Mouse (Mus musculus) testis, adult 2 months (tissue): Measurements from ENCODE around the gene S1pr5. TPM values are rescaled to one million over a fixed set of nuclear protein-coding genes. Genes with fewer than 3 reads are reported as not detected.
"Not testable (repeated sequence)": the region's sequence is repeated elsewhere in the genome, so short reads cannot be mapped to it uniquely, and the experiment has no call there.

Experiments used
- H3K27ac ChIP-seq: fragments of 200-500 bp; 2 replicates; pipeline ENCODE4 v1.5.1; 2012; ENCODE audit warnings: low read depth, low read length; ENCODE audit not compliant: control insufficient read depth, insufficient read depth
- H3K27me3 ChIP-seq: fragments of 200-500 bp; 2 replicates; pipeline ENCODE4 v1.6.1; 2012; ENCODE audit warnings: mild to moderate bottlenecking, low read length, moderate library complexity; ENCODE audit not compliant: control insufficient read depth, insufficient read depth
- H3K36me3 ChIP-seq: fragments of 200-500 bp; 2 replicates; pipeline ENCODE4 v1.6.1; 2012; ENCODE audit warnings: mild to moderate bottlenecking, low read length; ENCODE audit not compliant: control insufficient read depth, insufficient read depth
- H3K4me1 ChIP-seq: fragments of 200-500 bp; 2 replicates; pipeline ENCODE4 v1.6.1; 2012; ENCODE audit warnings: low read length; ENCODE audit not compliant: control insufficient read depth, insufficient read depth
- H3K4me3 ChIP-seq: fragments of 200-500 bp; 2 replicates; pipeline ENCODE4 v1.5.1; 2012; ENCODE audit warnings: low read depth, mild to moderate bottlenecking, low read length, moderate library complexity, mixed read lengths; ENCODE audit not compliant: control insufficient read depth
- CTCF ChIP-seq: fragments of 200-500 bp; IDR thresholded peaks from 2 replicates; pipeline ENCODE4 v1.5.1; 2012; ENCODE audit warnings: low read depth, mild to moderate bottlenecking, inconsistent platforms, low read length, moderate library complexity; ENCODE audit not compliant: control insufficient read depth, insufficient read depth, insufficient replicate concordance
- POLR2A ChIP-seq: fragments of 200-500 bp; IDR thresholded peaks from 2 replicates; pipeline ENCODE4 v1.6.1; 2012; ENCODE audit warnings: low read depth, mild to moderate bottlenecking, inconsistent platforms, low read length, moderate library complexity; ENCODE audit not compliant: control insufficient read depth
- polyA plus RNA-seq: library from polyadenylated mRNA; depleted of rRNA; stranded (reverse); fragments of >200 nt; gene quantifications from 2 replicates; pipeline ENCODE4 v1.2.3, GENCODE M21; 2012

The S1pr5 gene
- polyA plus RNA-seq, 1 experiment = not detected

- H3K27me3 ChIP-seq = no peaks in the 10 kb centered on the region
- H3K4me1 ChIP-seq = peaks cover 12% of the 10 kb centered on the region
- TF ChIP-seq POLR2A (no peak), CTCF (no peak)
- H3K27ac ChIP-seq = peak overlapping the region; percentile 47; the same call in 1 of the 2 replicates
- no peaks in the 10 kb centered on the region; the same call in 1 of the 2 replicates for H3K36me3 ChIP-seq
- peak overlapping the region; percentile 94 for H3K4me3 ChIP-seq
Observed at GRCm38 (mm10) chr9:21265611-21266010, 17.4 kb upstream of the S1pr5 start.

GRCm38 (mm10) chr9:21265000-21265561 is 16.8 kb upstream of the S1pr5 start, which contains the start of gene Atg4d:
Gene Atg4d (plus strand): TSS chr9:21265293.
- TF ChIP-seq POLR2A (peak; percentile 86), CTCF (no peak)

DNA sequence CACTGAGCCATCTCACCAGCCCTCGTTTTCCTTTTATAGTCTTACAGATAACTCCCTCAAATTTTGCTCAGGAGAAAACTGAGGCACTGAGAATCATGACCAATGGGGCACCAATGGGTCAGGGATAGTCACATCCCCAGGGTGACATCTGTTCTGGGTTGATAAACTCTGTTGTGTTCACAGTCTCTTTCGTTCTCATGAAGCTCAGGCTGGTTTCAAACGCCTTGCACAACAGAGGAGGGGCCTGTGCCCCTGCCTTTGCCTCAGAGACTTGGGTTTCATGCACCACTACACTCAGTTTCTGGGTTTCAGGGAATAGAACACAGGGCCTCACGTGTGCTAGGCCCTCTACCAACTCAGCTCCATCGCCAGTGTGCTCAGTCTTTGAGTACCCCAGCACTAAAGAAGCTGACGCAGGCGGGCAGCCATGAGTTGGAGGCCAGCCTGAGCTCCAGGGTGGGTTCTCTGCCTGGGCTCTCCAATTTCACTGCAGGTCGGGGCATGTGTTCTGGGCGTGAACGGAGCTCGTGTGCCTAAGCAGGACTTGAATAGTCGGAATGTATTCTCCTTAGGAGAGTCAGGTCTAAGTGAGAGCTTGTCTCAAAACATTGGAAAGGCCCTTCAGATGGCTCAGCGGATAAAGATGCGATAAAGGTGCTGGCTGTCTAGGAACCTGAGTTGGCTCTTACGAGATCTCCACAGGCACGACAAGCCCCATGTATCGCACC is 16.2 kb upstream of the S1pr5 start:
- no peaks in the 10 kb centered on the region for H3K27me3 ChIP-seq
- no peak for TF ChIP-seq POLR2A
- no peak for TF ChIP-seq CTCF

More at GRCm38 (mm10) chr9:21265000-21265561, 16.8 kb upstream of the S1pr5 start, which contains the start of gene Atg4d:
- H3K27me3 ChIP-seq = no peaks in the 10 kb centered on the region
- H3K36me3 ChIP-seq = no peaks in the 10 kb centered on the region; the same call in 1 of the 2 replicates
- H3K4me3 ChIP-seq = peak within 1 kb of the TSS; percentile 94
- H3K27ac ChIP-seq = peak within 1 kb of the TSS; percentile 47
- peaks cover 12% of the 10 kb centered on the region for H3K4me1 ChIP-seq

DNA sequence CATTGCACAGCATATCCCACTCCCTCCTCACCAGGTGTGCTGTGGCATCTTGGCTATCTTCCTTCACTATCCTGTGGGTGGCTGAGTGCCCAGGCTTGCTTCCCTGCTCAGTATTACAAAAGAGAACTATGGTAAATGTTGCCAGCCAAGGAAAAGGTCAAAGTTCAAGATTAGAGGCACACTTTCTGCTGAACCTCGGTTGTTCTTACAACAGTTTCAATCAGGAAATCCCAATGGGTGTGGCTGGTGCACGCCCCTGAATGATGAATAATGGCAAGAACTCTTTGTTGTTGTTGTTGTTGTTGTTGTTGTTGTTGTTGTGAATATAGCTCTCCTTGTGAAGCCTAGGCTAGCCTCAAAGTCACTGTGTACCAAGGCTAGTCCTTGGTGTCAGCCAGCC is 13.6 kb upstream of the S1pr5 start:
- TF ChIP-seq CTCF (no peak), POLR2A (no peak)
- Histone ChIP-seq H3K27me3 (no peaks in the 10 kb centered on the region), H3K4me1 (peaks cover 12% of the 10 kb centered on the region), H3K36me3 (no peaks in the 10 kb centered on the region), H3K4me3 (no peak overlapping the region), H3K27ac (no peak overlapping the region)

More for the DNA sequence above, 16.2 kb upstream of the S1pr5 start:
- Histone ChIP-seq H3K27ac (peak overlapping the region; percentile 35; the same call in 1 of the 2 replicates), H3K36me3 (no peaks in the 10 kb centered on the region; the same call in 1 of the 2 replicates), H3K4me1 (peaks cover 12% of the 10 kb centered on the region), H3K4me3 (peak overlapping the region; percentile 94)

DNA sequence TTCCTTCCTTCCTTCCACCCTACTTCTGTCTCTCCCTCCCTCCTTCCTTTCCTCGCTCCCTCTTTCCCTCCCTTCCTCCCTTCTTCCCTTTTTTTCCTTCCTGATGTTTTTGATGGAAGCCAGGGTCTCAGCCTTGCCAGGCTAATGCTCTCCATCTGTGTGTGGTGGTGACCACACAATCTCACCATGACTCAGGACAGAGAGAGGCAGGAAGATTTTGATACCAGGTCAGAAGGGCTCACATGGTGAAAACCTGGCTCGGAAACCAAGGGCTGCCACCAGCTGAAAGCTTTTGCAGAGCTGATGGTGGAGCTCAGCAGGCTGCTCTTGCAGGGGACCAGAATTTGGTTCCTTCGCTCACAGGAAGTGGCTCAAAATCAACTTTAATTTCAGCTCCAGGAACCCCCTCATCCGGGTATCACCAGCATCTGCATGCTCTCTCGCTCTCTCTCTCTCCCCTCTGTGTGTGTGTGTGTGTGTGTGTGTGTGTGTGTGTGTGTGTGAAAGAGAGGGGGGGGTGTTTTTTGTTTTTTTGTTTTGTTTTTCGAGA is 12.3 kb upstream of the S1pr5 start:
- Histone ChIP-seq H3K4me1 (peaks cover 9% of the 10 kb centered on the region), H3K27me3 (no peaks in the 10 kb centered on the region), H3K36me3 (no peaks in the 10 kb centered on the region), H3K27ac (no peak overlapping the region), H3K4me3 (no peak overlapping the region)
- no peak for TF ChIP-seq CTCF
- no peak for TF ChIP-seq POLR2A

DNA sequence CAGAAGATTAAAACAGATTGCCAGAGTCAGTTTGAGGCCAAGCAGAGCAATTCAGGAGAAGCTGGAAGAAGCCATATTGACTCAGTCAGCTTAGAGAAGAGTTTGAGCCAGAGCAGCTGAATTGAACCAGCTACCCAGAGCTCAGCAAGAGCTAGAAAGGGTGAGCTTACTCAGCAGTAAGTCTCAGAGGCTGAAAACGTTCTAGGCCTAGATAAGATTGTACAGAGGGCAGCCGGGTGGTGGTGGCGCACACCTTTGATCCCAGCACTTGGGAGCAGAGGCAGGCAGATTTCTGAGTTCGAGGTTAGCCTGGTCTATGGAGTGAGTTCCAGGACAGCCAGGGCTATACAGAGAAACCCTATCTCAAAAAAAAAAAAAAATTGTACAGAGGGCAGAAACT is 8.1 kb upstream of the S1pr5 start:
- H3K4me1 ChIP-seq, H3K27me3 ChIP-seq, H3K4me3 ChIP-seq, H3K36me3 ChIP-seq, H3K27ac ChIP-seq: not testable (repeated sequence)

DNA sequence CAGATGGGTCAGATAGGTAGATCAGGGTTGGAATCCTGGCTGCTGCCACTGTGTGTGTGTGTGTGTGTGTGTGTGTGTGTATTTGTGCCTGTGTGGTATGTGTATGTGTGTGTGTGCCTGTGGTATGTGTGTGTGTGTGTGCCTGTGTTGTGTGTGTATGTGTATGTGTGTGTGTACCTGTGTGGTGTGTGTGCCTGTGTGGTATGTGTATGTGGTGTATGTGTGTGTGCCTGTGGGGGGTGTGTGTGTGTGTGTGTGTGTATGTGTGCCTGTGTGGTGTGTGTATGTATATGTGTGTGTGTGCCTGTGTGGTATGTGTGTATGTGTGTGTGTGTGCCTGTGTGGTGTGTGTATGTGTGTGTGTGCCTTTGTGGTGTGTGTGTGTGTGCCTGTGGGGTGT is 6.4 kb upstream of the S1pr5 start:
- H3K27me3 ChIP-seq = no peaks in the 10 kb centered on the region
- no peak overlapping the region for H3K4me3 ChIP-seq
- H3K4me1 ChIP-seq = no peaks in the 10 kb centered on the region
- no peak overlapping the region for H3K27ac ChIP-seq
- H3K36me3 ChIP-seq = no peaks in the 10 kb centered on the region
- TF ChIP-seq POLR2A (no peak), CTCF (no peak)
